Mouse (Mus musculus) midbrain, embryonic 16.5 days (tissue): ENCODE measurements around the gene Pick1. TPM values are rescaled to one million over a fixed set of nuclear protein-coding genes. Genes with fewer than 3 reads are reported as not detected.
A peak's percentile ranks its signal among the peaks of the same experiment; 100 is the strongest.

Experiments
- ATAC-seq: fragments of 200-750 bp; cut with Nextera tagmentation; 2 replicates; pipeline ENCODE4 v1.8.0; 2017; ENCODE audit warnings: moderate TSS enrichment
- H3K27ac ChIP-seq: fragments of 300-500 bp; sonication (generic); 2 replicates; pipeline ENCODE4 v1.5.1; 2014; ENCODE audit warnings: mild to moderate bottlenecking, low read length, mixed read lengths
- H3K27me3 ChIP-seq: fragments of 300-500 bp; sonication (generic); 2 replicates; pipeline ENCODE4 v1.6.1; 2014; ENCODE audit warnings: low read depth, low read length, mixed read lengths; ENCODE audit not compliant: control insufficient read depth, insufficient read depth
- H3K36me3 ChIP-seq: fragments of 300-500 bp; sonication (generic); 2 replicates; pipeline ENCODE4 v1.6.1; 2014; ENCODE audit warnings: mild to moderate bottlenecking, low read length, moderate library complexity, mixed read lengths; ENCODE audit not compliant: control insufficient read depth, insufficient read depth
- H3K4me1 ChIP-seq: fragments of 300-500 bp; sonication (generic); 2 replicates; pipeline ENCODE4 v1.6.1; 2014; ENCODE audit warnings: mild to moderate bottlenecking, low read length, mixed read lengths; ENCODE audit not compliant: control insufficient read depth, insufficient read depth
- H3K4me2 ChIP-seq: fragments of 300-500 bp; sonication (generic); 2 replicates; pipeline ENCODE4 v1.6.1; 2014; ENCODE audit warnings: mild to moderate bottlenecking, low read length, mixed read lengths
- H3K4me3 ChIP-seq: fragments of 300-500 bp; sonication (generic); 2 replicates; pipeline ENCODE4 v1.5.1; 2014; ENCODE audit warnings: low read depth, mild to moderate bottlenecking, low read length, moderate library complexity, mixed read lengths
- H3K9ac ChIP-seq: fragments of 300-500 bp; sonication (generic); 2 replicates; pipeline ENCODE4 v1.6.1; 2014; ENCODE audit warnings: low read depth, low read length, mixed read lengths
- H3K9me3 ChIP-seq: fragments of 300-500 bp; sonication (generic); replicated peaks from 2 replicates; pipeline ENCODE4 v1.6.1; 2014; ENCODE audit warnings: mild to moderate bottlenecking, low read length, mixed read lengths; ENCODE audit not compliant: control insufficient read depth, poor library complexity, severe bottlenecking
- WGBS: fragments of 180-500 bp; shearing (Covaris S2); extraction: QIAGEN DNeasy Blood & Tissue Kit; methylation state at CpG from one replicate; pipeline ENCODE4 v1.1.7; 2014; 5-methylcytosine and 5-hydroxymethylcytosine counted together
- polyA plus RNA-seq: library from polyadenylated mRNA; unstranded; fragments of >200 nt; fragmentation: Nextera tagmentation; extraction: Ambion mirVana; gene quantifications from 2 replicates; pipeline ENCODE4 v1.2.1, GENCODE M21; 2015

The Pick1 gene
- polyA plus RNA-seq, 1 experiment from 2014 or later: 110 TPM

DNA sequence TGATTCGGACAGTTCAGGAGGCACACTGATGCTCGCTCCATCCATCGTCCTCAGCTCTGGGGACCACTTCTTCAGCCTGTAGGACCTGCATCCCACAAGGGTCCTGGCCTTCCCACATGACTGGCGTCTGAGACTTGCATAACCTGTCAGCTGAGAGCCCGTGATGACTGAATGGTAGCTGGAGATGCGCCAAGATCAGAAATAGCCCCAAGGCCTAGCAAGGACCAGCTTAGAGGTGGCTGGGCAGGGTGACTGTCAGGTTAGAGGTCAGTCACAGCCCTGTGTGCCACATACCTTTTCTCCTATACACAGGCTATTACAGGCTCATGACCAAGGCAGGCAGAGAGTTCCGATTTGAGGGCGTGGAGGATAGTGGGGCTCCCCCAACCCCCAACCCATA lies 33.5 kb upstream of the Pick1 start:
- WGBS: 85% methylated on average over 8 of the region's 8 CpGs
- Histone ChIP-seq H3K4me3 (no peak overlapping the region), H3K9ac (no peak overlapping the region), H3K27ac (no peak overlapping the region), H3K4me1 (peaks cover 14% of the 10 kb centered on the region), H3K36me3 (no peaks in the 10 kb centered on the region), H3K27me3 (no peaks in the 10 kb centered on the region), H3K9me3 (no peaks in the 10 kb centered on the region), H3K4me2 (no peak overlapping the region)
- ATAC-seq: no peak

DNA sequence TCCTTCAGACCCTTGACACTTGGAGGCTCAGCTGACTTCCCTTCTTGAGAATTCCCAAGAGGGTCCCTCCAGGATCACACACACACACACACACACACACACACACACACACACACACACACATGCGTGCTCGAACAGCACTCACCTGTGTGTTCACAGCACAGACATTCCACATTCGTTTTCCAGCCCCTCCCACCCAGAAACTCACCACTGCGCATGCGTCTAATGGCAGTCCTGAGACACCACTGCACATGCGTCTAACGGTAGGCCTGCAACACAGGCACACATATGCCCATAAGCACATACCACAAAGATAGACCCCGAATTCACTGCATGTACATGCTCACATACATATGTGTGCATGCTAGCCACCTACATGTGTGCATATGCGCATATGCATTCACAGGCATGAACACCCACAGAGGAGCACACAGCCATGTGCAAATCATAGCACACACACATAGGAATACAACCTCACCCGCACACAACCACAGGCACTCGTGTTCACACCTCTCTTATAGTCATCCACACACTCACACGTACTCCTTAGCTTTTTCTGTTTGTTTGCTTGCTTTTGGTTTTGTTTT lies 29.5 kb upstream of the Pick1 start:
- Histone ChIP-seq H3K4me3 (no peak overlapping the region), H3K27ac (no peak overlapping the region), H3K36me3 (no peaks in the 10 kb centered on the region), H3K4me1 (peaks cover 8% of the 10 kb centered on the region), H3K27me3 (no peaks in the 10 kb centered on the region), H3K4me2 (no peak overlapping the region), H3K9ac (no peak overlapping the region), H3K9me3 (no peaks in the 10 kb centered on the region)
- no peak for ATAC-seq
- 96% methylated on average over 12 of the region's 12 CpGs for WGBS

DNA sequence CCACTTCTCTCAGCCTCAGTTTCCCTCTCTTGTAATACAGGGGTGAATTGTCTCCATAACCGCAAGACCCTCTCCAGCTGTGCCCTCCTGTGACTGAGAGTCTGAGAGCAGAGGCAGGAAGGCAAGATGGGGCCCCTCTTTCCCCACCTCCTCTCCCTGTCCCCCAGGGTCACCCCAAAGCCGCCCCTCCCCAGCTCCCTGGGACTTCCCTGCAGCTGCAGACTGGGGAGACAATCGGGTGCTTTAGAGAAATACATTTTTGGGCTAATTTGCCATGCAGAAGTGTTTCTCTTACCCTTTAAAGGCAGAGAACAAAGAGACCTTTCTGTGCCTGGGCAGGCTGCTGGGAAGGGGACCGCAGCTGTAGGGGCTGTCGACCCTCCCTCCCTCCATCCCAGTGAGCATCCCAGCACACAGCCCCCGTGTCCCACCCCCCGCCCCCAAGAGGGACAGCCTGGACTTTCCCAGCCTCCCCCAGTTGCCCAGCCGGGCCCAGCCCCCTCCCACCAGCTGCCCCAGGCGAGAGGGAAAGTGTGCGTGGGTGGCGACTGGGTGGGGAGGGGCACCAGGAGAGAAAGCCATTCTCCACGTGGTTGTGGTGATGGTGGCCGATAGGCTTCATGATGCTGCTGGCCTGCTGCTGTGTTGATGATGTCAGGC lies 27.4 kb upstream of the Pick1 start:
- Histone ChIP-seq H3K4me1 (peaks cover 8% of the 10 kb centered on the region), H3K9ac (peak overlapping the region; percentile 22; the same call in 1 of the 2 replicates), H3K27ac (no peak overlapping the region), H3K36me3 (no peaks in the 10 kb centered on the region), H3K9me3 (no peaks in the 10 kb centered on the region), H3K27me3 (no peaks in the 10 kb centered on the region), H3K4me2 (peak overlapping the region; percentile 10; the same call in 1 of the 2 replicates), H3K4me3 (no peak overlapping the region)
- WGBS: 10% methylated on average over 13 of the region's 13 CpGs
- peak; percentile 37; the same call in 1 of the 2 replicates for ATAC-seq

DNA sequence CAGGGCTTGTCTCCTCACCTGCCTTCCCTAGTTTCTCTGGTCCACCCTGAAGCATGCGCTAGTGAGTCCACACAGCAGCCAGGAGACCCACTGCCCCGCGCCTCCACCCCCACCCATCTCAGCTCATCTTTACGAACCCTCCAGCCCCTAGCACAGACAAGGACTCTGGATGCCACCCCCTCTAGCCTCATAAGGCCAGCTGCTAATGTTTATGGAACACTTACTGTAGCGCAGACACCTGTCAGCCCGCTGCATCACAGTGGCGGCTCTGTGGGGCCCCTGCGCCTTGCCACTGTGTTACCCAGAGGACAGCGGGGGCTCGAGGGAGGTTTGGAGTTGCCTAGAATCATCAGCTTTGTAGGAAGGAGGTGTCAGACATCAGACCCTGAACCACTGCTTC lies 26.4 kb upstream of the Pick1 start:
- H3K9me3 ChIP-seq: no peaks in the 10 kb centered on the region
- H3K4me3 ChIP-seq: no peak overlapping the region
- WGBS: 34% methylated on average over 10 of the region's 10 CpGs
- H3K27ac ChIP-seq: no peak overlapping the region
- H3K4me1 ChIP-seq: peaks cover 8% of the 10 kb centered on the region
- no peaks in the 10 kb centered on the region for H3K36me3 ChIP-seq
- H3K27me3 ChIP-seq: no peaks in the 10 kb centered on the region
- H3K4me2 ChIP-seq: no peak overlapping the region
- ATAC-seq: 0 out of 2 replicates have a peak, but pooled peaks have one; percentile 20
- H3K9ac ChIP-seq: no peak overlapping the region

DNA sequence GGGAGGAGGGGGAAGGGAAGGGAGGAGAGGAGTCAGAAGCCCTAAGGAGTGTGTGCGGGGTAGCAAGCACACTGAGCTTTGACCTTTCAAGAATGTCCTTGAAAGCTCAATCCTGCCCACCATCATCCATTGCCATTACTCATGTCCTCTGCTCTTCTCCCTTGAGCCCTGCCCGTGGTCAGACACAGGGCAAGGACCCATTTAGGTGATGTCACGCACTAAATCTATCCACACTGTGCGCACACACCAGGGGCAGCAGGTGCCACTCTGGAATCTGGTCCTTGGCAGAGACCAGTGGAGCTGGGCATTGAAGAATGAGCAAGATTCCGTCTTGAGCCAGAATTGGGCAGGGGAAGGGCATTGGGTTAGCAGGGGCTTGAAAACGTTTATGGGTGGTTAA lies 20.8 kb upstream of the Pick1 start:
- Histone ChIP-seq H3K27ac (no peak overlapping the region), H3K27me3 (no peaks in the 10 kb centered on the region), H3K4me2 (no peak overlapping the region), H3K4me3 (no peak overlapping the region), H3K36me3 (no peaks in the 10 kb centered on the region), H3K9ac (no peak overlapping the region), H3K9me3 (no peaks in the 10 kb centered on the region), H3K4me1 (no peaks in the 10 kb centered on the region)
- 81% methylated on average over 6 of the region's 6 CpGs for WGBS
- no peak for ATAC-seq

DNA sequence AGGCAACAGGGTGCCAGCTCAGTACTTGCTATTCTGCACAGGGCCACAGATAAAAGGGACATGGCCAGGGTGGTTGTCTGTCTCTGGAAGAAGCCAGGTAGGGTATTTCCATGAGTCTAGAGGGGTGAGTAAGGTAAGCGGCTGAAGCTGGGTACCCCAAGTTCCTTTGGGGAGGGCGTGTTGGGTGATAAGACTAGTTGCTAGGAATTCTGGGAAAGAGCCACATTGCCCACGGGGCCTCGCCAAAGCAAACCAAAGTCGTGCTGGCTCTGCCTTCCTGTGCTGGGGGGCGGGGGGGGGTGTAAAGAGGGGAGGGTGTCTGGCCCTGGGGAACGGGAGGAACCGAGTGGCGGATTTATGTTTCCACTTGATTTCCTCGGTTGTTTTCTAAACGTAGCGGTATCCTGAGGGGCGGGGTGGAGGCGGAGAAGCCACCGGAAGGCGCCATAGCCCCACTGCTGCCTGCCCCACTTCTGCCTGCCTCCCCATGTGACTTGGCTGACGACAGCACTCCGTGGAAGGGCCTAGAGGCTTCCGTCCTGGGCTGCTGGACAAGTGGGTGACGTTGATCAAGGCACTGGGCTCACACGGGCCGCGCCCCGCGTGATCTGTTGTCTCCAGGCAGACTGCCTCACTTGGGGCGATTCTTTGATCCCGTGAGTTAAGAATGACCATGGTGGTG lies 20.1 kb upstream of the Pick1 start:
- ATAC-seq: no peak
- Histone ChIP-seq H3K27me3 (no peaks in the 10 kb centered on the region), H3K36me3 (no peaks in the 10 kb centered on the region), H3K4me2 (no peak overlapping the region), H3K27ac (no peak overlapping the region), H3K4me1 (no peaks in the 10 kb centered on the region), H3K9me3 (no peaks in the 10 kb centered on the region), H3K9ac (no peak overlapping the region), H3K4me3 (no peak overlapping the region)
- WGBS: 71% methylated on average over 27 of the region's 27 CpGs

DNA sequence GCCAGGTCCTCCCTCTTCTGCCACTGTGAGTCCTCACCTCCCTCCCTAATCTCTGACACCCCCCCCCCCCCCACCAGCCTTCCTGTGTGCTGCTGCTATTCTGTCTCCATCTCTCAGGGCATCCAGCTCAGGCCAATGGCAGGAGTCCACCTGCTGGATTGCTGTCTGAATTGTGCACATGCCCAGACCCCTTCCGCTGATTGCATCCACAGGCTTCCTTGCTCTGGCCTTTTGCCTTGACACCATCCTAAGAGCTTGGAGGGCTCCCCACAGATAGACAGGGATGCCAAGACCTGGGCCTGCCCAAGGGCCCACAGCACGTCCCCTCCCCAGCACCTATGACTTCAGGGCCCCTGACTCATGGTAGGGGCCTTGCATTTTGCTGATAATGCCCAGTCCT lies 18.6 kb upstream of the Pick1 start:
- WGBS: 79% methylated on average over 2 of the region's 2 CpGs
- Histone ChIP-seq H3K27ac (no peak overlapping the region), H3K9ac (no peak overlapping the region), H3K4me1 (no peaks in the 10 kb centered on the region), H3K27me3 (no peaks in the 10 kb centered on the region), H3K9me3 (no peaks in the 10 kb centered on the region), H3K4me3 (no peak overlapping the region), H3K4me2 (no peak overlapping the region), H3K36me3 (no peaks in the 10 kb centered on the region)
- no peak for ATAC-seq

DNA sequence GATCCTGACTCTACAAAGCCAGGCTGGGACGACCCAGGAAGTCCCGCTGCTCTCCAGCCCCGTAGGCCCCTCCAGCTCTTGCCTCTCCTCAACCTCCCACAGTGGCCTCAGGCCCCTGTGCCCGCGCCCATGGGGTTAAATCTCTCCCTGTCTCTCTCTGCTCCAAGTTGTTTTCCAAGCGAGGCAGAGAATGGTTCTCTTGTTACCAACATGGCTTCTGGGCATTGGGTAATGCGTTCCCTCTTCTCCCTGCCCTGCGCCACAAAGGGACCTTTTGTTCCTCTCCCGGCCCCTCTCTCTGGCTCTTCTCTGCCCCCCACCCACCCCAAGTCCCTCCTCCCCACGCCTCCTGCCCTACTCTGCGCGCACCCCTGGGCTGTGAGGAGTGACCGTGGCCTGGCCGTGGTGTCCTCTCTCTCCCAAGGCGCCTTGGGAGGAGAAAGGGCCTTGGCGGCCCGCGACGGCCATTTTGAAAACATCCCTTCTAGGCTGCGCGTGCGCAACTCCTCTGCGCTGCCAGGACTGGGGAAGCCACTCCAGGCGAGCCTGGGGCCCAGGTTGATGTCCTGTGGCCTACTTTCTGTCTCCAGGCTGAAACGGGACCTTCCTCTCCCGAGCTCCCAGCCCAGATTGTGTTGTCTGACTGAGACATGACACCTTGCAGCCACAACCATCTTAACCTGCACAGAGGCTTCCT lies 16.1 kb upstream of the Pick1 start:
- no peaks in the 10 kb centered on the region for H3K36me3 ChIP-seq
- 88% methylated on average over 26 of the region's 26 CpGs for WGBS
- no peak overlapping the region for H3K9ac ChIP-seq
- no peak overlapping the region for H3K4me2 ChIP-seq
- H3K4me1 ChIP-seq: no peaks in the 10 kb centered on the region
- H3K4me3 ChIP-seq: no peak overlapping the region
- H3K27me3 ChIP-seq: no peaks in the 10 kb centered on the region
- H3K9me3 ChIP-seq: no peaks in the 10 kb centered on the region
- no peak for ATAC-seq
- H3K27ac ChIP-seq: no peak overlapping the region

DNA sequence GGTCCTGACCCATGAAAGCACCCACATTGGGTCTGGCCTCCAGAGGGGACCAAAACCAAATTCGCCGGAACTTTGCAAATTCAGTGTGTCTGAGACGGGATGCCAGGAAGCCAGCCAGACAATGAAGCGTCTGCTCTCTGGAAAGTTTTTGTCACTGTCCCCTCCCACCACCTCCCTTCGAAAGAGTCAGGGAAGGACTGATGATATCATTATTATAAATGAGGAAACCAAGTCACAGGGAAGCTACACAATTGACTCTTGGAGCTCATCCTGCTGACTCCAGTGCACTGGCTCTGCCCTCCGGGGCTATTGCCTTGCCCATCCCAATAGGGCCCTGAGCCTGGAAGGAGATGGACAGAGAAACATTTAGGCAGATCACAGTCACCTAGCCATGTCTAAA lies 15.4 kb upstream of the Pick1 start:
- Histone ChIP-seq H3K4me3 (no peak overlapping the region), H3K36me3 (no peaks in the 10 kb centered on the region)

More for the DNA sequence above, 15.4 kb upstream of the Pick1 start:
- 73% methylated on average over 6 of the region's 6 CpGs for WGBS
- H3K27me3 ChIP-seq: no peaks in the 10 kb centered on the region
- no peak overlapping the region for H3K9ac ChIP-seq
- ATAC-seq: no peak
- no peak overlapping the region for H3K4me2 ChIP-seq
- H3K4me1 ChIP-seq: no peaks in the 10 kb centered on the region
- H3K27ac ChIP-seq: no peak overlapping the region
- no peaks in the 10 kb centered on the region for H3K9me3 ChIP-seq
